Mouse (Mus musculus) bone marrow, adult 2 months (tissue): Measurements from ENCODE around the gene Grm1.

ENCODE experiments used
- CTCF ChIP-seq: fragments of 200-500 bp; IDR thresholded peaks from 2 replicates; pipeline ENCODE4 v1.5.1; 2011; ENCODE audit warnings: low read length, control low read depth; ENCODE audit not compliant: control insufficient read depth, insufficient read depth
- POLR2A ChIP-seq: fragments of 200-500 bp; IDR thresholded peaks from 2 replicates; pipeline ENCODE4 v1.6.1; 2011; ENCODE audit warnings: low read depth, mild to moderate bottlenecking, control low read depth, low read length, borderline replicate concordance; ENCODE audit not compliant: control insufficient read depth

GRCm38 (mm10) chr10:10964490-10965150 lies 117.5 kb downstream of the Grm1 start:
- TF ChIP-seq POLR2A: no peak
- TF ChIP-seq CTCF: no peak
